ENCODE assay signal across 10 mouse cellular contexts in the genomic region with DNA sequence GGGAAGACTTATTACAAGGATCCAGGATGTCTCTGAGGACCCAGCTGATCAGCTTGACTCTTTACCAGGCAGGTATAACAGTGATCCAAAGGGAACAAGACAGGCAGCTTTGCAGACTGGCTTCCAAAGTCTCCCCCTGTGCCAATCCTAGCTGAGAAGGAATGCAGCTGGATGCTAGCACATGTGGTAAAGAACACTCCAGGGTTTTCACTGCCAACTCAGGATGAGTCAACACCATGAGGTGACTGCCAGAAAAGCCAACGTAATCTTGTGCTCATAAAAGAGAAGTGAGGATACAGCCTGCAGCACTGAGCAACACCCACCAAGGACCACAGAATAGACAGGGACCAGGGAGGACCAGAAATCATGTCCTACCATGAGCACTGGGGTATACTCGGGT.
DNase-seq lines count a peak whose midpoint lies in the region; ATAC-seq and TF ChIP-seq lines count a peak whose summit lies in the region.
"Had no signal": no experiment of that assay in that cellular context is flagged by ENCODE, and none has a peak within 500 bp of the region (broad histone marks: within the 10 kb centered on the region; RNA-seq: fewer than 3 reads in every experiment).

No protein-coding gene starts in this region.

- H3K79me2 ChIP-seq in C2C12 (ENCODE audit: control insufficient read depth, insufficient read depth): no peaks in the 10 kb centered on the region

- no peak overlapping the region for H3ac ChIP-seq in C2C12 (ENCODE audit: control insufficient read depth, insufficient read length, low read depth)

- no peak overlapping the region for H3K4me2 ChIP-seq in heart, embryonic 12.5 days
- no peak overlapping the region for H3K4me2 ChIP-seq in intestine, embryonic 15.5 days (replicated peaks)

- H3K27me3 ChIP-seq in heart, embryonic 12.5 days (replicated peaks): no peaks in the 10 kb centered on the region
- no peaks in the 10 kb centered on the region for H3K27me3 ChIP-seq in C2C12 (ENCODE audit: control insufficient read depth, insufficient read depth, insufficient read length)
- H3K27me3 ChIP-seq in intestine, embryonic 15.5 days (replicated peaks): no peaks in the 10 kb centered on the region

- ATAC-seq in heart, embryonic 12.5 days (ENCODE audit: insufficient number of reproducible peaks, low FRiP score): no peak
- ATAC-seq in intestine, embryonic 15.5 days: no peak

- no peaks in the 10 kb centered on the region for H3K36me3 ChIP-seq in heart, embryonic 12.5 days
- H3K36me3 ChIP-seq in C2C12 (ENCODE audit: control insufficient read depth, insufficient read depth): no peaks in the 10 kb centered on the region
- no peaks in the 10 kb centered on the region for H3K36me3 ChIP-seq in intestine, embryonic 15.5 days

- no peak for TF ChIP-seq CTCF in C2C12 (IDR thresholded peaks at IDR 0.05; ENCODE audit: control insufficient read depth, insufficient read depth, insufficient read length)

- intact Hi-C loops in left cerebral cortex, postnatal 36 days (cut with DNase I): no loop called here

- no peak overlapping the region for H3K4me3 ChIP-seq in heart, embryonic 12.5 days
- no peak overlapping the region for H3K4me3 ChIP-seq in C2C12 (ENCODE audit: insufficient read depth, poor library complexity, severe bottlenecking)
- H3K4me3 ChIP-seq in intestine, embryonic 15.5 days (replicated peaks): no peak overlapping the region
- H3K4me3 ChIP-seq: megakaryocyte, embryonic 14.5 days had no signal

- 0 out of 2 replicates have a peak, but pooled peaks cover 5% of the 10 kb centered on the region for H3K9me3 ChIP-seq in heart, embryonic 12.5 days (replicated peaks)
- H3K9me3 ChIP-seq in intestine, embryonic 15.5 days: no peaks in the 10 kb centered on the region

- H3K9ac ChIP-seq in heart, embryonic 12.5 days: no peak overlapping the region
- H3K9ac ChIP-seq in intestine, embryonic 15.5 days: no peak overlapping the region

- DNase-seq in heart, adult 11 months: peak; percentile 98
- DNase-seq in frontal cortex, postnatal 36 days (ENCODE audit: low spot score in 2 of 2): peak; percentile 61 to 80
- DNase-seq in left cerebral cortex, postnatal 36 days (ENCODE audit: low spot score in 2 of 2): peak; percentile 59 to 62
- DNase-seq in kidney, adult 11 months: no peak
- no peak for DNase-seq in spleen, adult 18-20 months
- DNase-seq: thymus, postnatal 36 days had no signal

- no peaks in the 10 kb centered on the region for H3K79me3 ChIP-seq in C2C12 (ENCODE audit: low read depth)

- no peak overlapping the region for H3K27ac ChIP-seq in heart, embryonic 12.5 days (ENCODE audit: poor library complexity, severe bottlenecking)
- H3K27ac ChIP-seq in intestine, embryonic 15.5 days: no peak overlapping the region

- no peaks in the 10 kb centered on the region for H3K4me1 ChIP-seq in heart, embryonic 12.5 days (replicated peaks)
- H3K4me1 ChIP-seq in intestine, embryonic 15.5 days (replicated peaks): no peaks in the 10 kb centered on the region
- H3K4me1 ChIP-seq: megakaryocyte, embryonic 14.5 days had no signal

- 55% methylated on average over 2 of the region's 2 CpGs for WGBS in heart, embryonic 12.5 days
- WGBS in intestine, embryonic 15.5 days: 62% methylated on average over 2 of the region's 2 CpGs

TF ChIP-seq in C2C12, 6 proteins besides CTCF, POLR2A, EP300 and RAD21:
- TF ChIP-seq MYOD1 (IDR thresholded peaks at IDR 0.05; ENCODE audit: control insufficient read depth, insufficient read length, low read depth): peak; percentile 69
- TF ChIP-seq FOSL1 (IDR thresholded peaks at IDR 0.05; ENCODE audit: insufficient read depth, low read length, poor library complexity, severe bottlenecking): peak; percentile 96
- peak; percentile 95 for TF ChIP-seq MAX (IDR thresholded peaks at IDR 0.05)
- no peak for TF ChIP-seq USF1 (IDR thresholded peaks at IDR 0.05; ENCODE audit: low read depth)

Comparison
In these comparisons a context has a peak if more than half of its experiments do, and no peak if none do; other contexts are left out.
1. DNase-seq: peak in heart, adult 11 months (single experiment), frontal cortex, postnatal 36 days (2 of 2) and left cerebral cortex, postnatal 36 days (2 of 2); none in kidney, adult 11 months (single experiment) and spleen, adult 18-20 months (0 of 2).